Mouse (Mus musculus) liver (tissue): ENCODE measurements around the gene Krt14.
A peak's percentile ranks its signal among the peaks of the same experiment; 100 is the strongest.
"Not testable (repeated sequence)": the region's sequence is repeated elsewhere in the genome, so short reads cannot be mapped to it uniquely, and the experiment has no call there.

Source experiments
- DNase-seq: peaks from one replicate; pipeline ENCODE4 v3.0.0-alpha.2; 2020; ENCODE audit warnings: mixed read lengths

Krt14 gene

DNA sequence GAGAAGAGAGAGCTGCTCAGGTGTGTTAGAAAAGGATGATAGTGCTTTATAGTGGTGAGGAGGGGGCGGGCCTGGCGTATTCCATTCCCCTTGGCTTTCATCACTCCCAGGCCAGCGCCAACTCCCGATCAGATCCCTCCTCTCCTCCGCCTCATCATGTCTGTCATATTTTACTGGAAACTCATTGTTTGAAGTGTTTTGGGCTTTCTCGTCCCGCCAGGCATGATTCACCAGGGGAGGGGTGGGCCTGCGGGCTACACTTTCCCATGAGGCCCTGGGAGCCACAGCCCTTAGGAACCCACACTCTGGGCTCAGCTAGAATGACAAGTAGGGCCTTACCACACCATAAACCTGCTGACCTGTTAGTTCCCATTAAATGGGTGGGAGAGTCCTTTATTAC is at the start of gene Krt14:
Gene Krt14, minus strand, starts transcription at position 51 of the 400 bp plus-strand sequence.
- no peak for DNase-seq

DNA sequence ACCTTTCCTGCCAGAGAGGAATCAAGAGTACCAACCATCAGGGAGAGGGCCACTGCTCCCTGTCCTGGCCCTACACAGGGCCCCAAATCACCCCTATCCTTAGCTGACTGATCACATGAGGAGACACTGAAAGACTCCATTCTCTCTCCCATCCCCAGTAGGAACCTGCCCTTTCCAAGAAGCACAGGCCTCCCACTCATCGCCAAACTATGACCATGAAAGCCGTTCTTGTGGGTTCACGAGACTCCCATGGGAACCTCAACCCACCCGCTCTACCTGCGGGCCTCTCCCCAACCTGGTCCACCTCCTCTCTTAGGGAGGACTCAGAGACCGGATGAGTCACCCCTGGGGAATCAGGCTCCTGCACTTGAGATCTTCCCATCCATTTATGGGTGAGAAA is 48.2 kb upstream of the Krt14 start:
- no peak for DNase-seq

DNA sequence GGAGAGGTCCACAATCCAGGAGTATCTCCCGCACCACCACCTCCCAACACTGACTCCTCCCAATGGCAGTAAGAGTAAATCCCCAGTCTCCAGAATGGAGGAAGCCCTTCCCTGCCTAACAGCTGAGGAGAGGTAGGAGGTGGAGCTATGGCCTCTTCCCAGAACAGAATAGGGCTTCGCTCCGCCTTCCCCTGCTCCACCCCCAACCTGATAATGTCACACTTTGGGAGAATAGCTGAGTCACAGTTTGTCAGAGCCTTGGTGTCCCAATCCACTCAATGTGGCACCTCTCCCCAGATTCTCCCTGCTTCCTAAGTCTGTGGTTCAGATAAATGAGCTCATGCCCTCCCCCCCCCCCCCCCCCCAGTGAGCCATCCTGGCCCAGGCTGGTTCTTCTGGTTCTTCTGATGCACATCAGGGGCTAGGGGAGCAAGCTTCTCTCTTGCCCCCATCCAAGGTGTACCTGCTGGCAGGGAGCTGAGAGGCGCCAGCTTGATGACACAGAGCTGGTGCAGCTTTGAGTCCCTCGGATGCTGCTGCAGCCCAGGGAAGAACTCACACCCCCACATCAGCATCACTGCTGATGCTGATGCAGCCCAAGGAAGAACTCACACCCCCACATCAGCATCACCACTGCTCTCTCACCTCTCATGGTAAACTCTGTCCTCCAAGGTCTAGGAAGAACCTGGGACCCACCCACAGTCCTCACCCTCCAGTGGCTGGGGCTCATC is 47.2 kb upstream of the Krt14 start:
- peak; percentile 32 for DNase-seq

DNA sequence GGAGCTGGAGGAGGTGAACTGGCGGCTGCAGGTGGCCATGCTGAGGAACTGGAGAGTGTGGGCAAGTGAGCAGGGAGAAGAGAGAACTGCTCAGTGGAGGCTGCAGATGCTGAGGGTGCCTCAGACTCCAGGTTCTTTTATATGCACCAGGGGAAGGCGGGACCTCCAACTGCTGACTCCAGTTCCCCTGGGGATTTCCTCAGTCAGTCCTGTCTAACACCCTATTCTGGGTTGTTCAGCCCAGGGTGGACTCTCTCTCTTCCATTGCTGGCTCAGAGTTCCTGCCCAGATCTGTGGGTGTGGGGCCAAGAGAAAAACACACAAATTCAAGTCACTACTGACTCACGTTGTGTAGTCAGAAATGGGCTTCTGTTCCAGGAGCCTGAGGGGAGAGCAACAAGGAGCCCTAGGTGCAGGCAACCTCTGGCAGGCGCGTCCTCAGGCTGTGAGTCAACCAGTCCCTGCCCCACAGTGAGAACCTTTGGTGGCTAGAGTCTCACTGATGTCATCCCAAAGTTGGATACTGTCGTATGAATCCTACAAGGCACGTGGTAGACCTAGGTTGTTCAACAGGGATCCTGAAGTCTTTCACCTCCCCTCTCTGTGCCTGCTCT is 41.6 kb upstream of the Krt14 start, which contains the start of gene Krt16:
Gene Krt16, minus strand, starts transcription at position 51 of the 614 bp plus-strand sequence.
- DNase-seq, result no peak

DNA sequence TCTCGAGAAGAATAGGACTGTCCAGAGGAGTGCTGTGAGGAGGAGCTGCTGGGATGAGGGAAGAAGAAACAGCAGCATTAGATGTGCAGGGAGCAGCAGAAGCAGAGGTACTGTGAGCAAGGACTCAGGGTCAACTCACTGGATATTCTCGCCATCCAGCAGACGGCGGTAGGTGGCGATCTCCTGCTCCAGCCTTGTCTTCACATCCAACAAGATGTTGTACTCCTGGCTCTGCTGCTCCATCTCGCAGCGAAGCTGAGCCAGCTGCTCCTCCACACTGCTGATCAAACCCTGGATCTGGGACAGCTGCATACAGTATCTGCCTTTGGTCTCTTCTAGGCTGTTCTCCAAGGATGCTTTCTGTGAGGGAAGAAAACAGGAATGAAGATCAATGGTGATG is 39.1 kb upstream of the Krt14 start:
- not testable (repeated sequence) for DNase-seq

DNA sequence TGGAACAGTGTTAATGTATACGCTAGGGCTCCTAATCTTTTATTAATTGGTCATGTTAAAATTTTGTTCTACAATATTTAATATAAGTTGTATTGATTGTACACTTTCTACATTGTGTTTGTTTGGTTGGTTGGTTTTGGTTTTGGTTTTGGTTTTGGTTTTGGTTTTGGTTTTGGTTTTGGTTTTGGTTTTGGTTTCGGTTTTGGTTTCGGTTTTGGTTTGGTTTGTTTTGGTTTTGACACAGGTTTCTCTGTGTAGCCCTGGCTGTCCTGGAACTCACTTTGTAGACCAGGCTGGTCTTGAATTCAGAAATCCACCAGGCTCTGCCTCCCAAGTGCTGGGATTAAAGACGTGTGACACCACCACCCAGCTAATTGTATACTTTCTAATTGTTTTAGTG is 32.9 kb upstream of the Krt14 start:
- not testable (repeated sequence) for DNase-seq

DNA sequence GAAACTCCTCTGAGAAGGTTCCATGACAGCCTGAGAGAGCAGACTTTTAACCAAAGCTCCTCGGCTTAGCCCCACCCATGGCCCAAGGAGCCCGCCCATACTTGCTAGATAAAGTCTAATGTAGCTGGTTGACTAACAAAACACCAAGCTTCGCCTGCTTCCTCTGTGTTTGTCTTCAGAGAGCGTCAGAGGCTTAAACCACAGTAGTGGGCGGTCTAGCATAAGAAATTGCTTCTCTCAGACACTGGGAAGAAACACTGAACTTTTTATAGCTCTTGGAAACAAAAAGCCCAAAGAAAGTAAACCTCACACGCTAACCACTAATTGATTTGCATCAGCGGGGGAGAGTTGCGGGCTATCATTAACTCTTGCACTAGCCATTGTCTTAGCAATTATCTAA is 14.4 kb upstream of the Krt14 start:
- no peak for DNase-seq

DNA sequence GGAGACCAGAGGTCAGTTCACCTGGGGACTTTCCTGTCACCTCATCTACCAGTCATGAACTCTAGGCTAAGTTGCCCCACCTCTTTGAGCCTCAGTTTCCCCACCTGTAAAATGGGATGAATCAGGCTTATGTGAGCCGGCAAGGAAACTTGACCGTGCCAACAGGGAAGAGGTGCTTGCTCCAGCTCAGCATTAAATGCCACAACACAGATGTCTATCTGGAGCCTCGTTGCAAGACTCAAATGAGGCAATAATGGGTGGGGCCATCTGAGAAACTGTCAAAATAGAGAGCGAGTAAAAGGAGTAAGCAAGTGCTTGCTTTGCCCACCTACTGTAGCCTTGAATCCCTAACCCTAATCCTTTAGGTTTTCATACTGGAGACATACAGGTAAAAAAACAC is 12.0 kb upstream of the Krt14 start:
- DNase-seq, result no peak

DNA sequence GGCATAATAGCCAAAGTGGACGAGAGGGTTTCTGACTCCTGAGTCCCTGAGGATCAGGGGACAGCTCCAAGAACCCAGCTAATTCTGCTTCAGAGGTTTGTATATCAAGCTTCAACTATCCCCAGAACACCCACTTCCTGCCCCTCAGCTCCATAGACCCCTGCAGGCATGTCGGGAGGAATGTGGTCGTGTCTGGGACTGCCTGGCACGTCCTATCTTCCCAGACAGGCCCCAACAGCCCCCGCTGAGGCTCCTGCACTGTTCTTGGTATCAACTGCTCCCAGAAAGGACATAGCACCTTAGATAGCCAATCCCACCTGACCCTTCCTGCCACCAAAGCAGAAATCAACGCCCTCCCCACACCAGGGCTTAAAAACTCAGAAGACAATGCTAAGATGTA is 1.2 kb upstream of the Krt14 start:
- DNase-seq, result peak; percentile 7

DNA sequence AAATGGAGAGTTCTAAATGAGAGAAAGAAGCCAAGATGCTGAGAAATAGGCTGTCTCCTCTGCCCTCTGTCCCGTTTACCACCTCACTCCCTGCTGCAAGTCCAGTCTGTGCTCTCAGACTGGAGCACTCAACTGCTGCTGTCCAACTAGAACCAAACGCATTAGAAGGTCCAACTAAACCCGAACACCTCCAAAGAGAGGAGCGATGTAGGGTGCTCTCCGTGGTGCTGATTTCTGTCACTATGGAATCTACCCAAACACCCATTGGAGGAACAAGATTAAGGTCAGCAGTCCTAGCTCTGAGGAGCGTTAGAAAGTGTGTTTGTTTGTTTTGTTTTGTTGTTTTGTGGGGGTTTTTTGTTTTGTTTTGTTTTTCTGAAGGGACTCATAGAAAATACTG is 3.9 kb downstream of the Krt14 start:
- DNase-seq, result peak; percentile 45

DNA sequence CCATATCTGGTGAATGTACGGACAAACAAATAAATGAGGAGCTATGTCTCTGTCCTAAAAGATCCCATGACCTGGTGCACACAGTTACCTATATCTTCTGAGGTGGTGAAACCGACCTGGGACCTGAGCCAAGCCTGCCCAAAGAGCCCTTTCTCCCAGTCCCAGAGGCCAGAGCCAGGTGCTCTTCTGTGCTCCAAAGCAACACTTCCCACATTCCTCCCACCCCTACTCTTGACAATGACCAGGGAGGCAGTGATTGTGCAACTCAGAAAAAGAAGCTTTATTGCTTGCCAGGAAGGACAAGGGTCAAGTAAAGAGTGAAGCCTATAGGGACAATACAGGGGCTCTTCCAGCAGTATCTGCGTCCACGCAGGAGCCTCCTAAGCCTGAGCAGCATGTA is 4.4 kb downstream of the Krt14 start:
- no peak for DNase-seq

DNA sequence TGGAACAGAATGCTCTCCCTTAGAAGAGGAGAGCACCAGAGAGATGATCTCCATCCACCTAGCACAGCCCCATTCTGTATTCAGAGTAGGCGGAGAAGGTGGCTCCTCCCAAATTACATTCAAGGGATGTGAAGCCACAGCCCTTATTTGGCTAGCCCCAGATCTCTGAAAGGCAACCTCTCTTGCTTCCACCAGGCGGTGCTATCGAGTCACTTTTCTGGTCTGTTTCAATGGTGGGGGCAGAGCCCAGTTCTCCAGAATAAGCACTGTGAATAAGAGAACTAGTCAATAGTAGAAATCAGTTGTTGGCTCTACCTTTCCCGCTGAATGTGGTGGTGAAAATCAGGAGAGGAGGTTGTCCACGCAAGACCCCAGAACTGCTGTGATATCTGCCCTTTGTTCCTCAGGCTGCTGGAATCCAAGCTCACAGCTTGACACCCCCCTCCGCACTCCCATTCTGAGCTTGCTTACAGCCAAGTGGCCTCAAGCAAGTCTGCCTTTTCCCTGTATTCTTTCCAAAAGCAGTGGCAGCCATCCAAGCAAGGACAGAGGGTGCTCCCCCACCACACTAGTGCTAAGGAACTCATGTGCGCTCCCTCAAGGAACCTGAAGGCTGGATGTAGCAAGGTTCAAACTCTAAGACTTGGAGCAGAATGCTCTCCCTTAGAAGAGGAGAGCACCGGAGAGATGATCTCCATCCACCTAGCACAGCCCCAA is 7.1 kb downstream of the Krt14 start:
- DNase-seq, result peak; percentile 29

DNA sequence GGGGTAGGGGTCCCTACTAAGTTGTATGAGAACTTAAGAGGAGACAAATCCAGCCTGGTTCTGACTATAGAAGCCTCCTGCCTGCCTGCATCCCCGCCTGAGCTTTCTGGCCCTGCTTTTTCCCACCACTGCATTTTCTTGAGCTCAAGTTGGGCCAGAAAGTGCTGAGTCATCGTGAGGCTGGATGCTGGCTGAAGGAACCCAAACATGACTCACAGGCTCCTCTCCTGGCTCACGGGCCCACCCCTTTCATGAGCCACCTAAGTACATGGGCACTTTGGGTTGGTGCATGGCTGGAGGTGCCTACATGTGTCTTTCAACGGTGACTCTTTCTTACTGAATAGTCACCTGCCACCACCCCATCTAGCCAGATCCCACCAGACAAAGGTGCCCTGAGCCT is 8.7 kb downstream of the Krt14 start:
- peak; percentile 30 for DNase-seq

DNA sequence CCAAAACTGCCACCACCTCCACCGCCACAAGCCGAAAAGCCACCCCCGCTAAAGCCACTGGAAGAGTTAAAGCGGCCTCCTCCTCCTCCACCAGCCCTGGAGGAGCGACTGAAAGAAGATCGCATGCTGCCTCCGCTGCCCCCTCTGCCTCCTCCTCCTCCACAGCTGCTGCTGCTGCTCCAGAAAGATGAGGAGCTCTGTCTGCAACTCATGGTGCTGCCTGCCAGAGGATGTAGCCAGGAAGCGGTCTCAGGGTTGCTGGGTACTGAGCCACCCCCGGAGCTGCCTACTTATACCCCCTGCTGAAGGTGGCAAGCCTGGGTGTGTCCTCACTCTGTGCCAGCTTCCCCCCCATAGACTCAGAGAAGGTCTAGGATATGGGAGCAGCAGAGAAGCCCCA is 14.4 kb downstream of the Krt14 start, which contains the start of gene Krt9:
Gene Krt9, minus strand, starts transcription at position 255 of the 400 bp plus-strand sequence.
- DNase-seq, result no peak

DNA sequence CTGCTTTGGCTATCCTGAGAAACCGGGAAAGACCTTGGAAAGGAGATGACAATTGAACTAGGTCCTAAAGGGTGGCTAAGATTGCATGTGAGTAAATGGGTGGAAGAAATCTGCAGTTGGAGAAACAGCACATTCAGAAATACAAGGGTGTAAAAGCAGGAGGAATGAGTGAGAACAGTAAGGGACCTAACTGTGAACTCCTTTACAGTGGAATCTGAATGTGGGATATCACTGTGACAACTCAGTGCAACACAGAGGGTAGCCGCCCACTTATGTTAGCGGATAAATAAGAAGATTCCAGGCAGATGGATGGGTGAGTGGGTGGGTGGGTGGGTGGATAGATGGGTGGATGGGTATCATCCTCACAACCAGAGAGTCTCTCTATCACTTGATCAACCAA is 15.5 kb downstream of the Krt14 start:
- no peak for DNase-seq

DNA sequence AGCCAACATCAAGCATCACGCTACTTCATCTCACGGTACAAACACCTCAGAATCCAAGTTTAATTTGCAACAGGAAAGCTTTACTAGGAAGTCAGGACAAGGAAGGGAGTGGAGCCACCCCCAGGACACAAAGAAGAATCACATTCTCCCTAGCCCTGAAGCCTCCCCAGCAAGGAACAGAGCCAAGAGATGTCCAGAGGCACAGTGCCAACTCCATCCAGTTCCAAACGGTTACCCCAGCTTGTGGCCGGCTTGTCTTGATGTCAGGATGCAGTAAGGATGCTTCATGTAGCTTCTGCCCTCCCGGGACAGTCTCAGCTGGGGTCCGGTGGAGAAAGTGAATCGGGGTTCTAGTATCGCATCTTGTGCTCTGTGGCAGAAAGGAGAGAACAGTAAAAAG is 20.6 kb downstream of the Krt14 start:
- DNase-seq, result no peak

DNA sequence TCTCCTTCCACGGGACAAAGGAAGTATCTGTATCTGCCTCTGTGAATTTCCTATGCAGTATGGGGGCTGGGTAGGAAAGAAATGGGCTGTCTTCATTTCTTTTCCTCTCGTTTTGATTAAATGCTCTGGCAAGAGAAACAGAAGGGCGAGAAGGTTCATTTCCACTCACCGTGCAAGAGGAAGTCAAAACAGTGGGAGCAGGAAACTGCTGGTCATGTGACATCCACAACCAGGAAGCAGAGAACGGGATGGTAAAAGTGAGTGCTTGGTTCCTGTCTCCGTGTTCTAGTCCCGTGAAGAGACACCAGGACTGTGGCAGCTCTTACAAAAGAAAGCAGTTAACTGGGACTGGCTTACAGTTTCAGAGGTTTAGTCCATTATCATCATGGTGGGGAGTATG is 25.6 kb downstream of the Krt14 start:
- no peak for DNase-seq

DNA sequence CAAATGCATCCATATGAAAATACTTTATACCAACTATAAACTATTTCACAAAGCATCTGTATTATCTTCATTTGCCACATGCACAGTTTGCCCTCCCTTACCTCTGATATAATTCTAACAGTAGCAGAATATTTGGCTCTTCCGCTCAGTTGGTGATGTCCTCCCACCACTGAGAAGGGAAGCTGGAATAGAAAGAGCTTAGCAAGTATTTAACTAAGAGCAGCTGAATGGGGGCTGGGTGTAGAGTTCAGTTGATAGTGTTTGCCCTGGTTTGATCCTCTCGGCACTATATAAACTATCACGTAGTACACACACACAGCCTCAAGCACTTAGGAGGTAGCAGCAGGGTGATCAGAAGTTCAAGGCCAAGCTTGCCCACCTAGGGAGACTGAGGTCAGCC is 28.1 kb downstream of the Krt14 start:
- no peak for DNase-seq

DNA sequence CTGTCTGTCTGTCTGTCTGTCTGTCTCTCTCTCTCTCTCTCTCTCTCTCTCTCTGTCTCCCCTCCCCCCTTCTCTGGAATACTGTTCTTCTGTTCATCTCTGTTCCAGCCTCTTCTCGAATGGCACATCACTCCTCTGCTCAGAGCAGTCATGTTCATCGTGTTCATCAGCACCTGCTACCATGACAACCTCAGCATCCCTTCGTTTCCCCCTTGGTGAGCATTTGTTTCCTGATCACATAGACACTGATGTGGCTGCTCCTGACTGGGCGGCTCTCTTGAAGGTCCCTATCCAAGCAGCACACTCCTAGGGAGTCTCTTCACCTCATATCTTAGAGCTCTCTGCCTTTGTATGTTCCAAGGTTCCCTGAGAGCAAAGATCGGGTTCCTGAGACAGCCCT is 29.0 kb downstream of the Krt14 start:
- no peak for DNase-seq

DNA sequence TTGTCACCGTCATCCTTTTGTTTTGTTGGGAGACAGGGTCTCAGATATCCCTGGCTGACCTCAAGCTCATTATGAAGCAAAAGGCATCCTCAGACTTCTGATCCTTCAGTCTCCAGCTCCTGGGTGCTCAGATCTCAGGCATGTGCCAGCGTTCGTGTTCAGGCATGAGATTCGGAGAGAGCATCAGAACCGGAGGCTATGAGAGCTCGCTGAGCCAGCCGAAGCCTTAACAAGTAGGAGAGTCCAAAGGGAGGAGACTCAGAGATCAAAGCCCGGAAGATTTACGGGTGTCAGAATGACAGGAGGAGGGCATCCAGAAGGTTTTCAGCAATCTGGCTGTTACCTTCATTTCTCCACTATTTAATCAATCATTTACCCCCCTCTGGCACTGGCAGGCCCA is 30.6 kb downstream of the Krt14 start:
- DNase-seq, result no peak

DNA sequence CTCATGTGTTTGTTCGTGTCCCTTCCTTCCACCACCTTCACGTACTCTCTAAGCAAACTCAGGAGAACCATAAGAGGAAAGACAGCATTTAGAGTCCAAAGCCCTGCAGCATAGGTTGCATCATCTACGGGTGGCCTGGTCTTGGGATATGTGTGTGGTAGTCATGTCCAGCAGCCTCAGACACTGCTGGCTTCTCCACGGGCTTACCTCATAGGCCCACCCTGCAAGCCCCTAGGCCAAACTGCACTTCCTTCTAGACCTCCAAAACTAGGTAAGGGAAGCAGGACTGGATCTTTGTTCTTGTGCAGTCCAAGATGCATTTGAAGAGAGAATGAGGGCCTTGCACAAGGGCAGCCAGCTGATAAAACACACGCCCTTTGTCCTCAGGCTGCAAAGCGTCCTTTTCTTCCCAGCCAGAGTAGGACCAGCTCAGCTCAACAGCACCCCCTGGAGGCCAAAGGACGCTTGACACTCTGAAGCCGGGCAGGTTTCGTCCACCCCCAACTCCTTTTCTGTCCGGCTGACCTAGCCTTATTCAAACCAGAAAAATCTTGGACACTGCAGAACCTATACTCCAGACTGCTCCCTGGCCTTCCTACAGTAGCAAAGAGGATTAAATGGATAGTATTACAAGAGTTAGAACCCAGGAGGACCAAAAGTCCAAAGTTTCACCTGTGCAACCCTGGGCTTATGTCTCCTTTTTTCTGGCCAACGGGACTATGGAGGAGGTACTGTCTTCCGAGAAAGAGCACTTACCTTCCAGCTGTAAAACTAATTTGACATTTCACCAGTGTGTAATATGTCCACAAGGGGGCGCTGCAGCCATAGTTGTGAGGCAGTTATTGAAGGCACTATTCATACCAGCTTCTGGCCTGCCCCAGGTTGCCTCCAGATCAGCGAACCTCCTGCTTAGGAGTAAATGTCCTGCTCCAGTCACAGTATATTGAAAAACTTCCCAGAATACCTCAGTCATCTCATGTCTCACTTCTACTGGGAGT is 38.3 kb downstream of the Krt14 start:
- DNase-seq, result peak; percentile 65

DNA sequence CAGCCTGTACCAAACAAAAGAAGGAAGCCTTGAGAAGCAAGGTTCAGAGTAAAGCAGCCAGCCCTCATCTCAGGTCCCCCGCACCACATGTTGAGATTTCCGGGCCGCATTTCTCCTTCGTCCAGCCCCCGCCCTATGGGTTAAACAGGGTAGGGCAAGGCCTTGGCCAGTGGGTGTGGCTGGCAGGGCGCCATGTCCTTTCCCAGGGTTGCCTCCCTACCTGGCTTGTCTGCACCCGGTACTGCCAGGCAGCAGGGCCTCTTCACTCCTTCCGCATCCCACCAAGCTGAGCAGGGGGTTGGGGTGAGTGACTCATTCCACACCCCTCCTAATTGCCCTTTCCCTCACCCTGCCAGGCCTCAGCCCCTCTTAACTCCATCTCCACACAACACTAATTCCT is 39.3 kb downstream of the Krt14 start:
- peak; percentile 24 for DNase-seq

DNA sequence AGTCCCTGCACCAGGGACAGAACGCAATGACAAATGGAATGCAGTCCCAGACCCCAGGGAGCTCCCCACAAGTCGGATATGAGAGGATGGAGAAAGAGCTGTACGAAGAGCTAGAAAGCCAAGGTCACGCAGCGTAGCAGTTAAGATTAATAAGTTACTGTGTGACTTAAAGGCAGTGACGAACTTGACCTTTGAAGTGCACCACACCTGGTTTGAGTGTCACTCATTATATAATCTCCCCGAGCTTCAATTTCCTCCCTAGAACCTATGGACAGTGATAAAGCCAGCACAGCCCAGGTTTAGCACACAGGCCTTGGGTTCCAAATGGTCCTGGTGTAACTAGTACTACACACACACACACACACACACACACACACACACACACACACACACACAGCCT is 43.0 kb downstream of the Krt14 start:
- DNase-seq, result no peak
